Mouse (Mus musculus): ENCODE data around the gene Ubap1. TPM values are rescaled to one million over a fixed set of nuclear protein-coding genes. Genes with fewer than 3 reads are reported as not detected.

The Ubap1 gene
- polyA plus RNA-seq (2012; fragmentation: generic; extraction: Trizol), result 10 to 100 TPM in 1 of 2 experiments, 1 to 10 TPM in 1; 9.8 to 30.3 TPM

GRCm38 (mm10) chr4:41348584-41349198, at the start of gene Ubap1:
Gene Ubap1 (plus strand): TSS chr4:41348996.

GRCm38 (mm10) chr4:41314141-41315129, 34.4 kb upstream of the Ubap1 start, which contains the start of gene Dcaf12:
Gene Dcaf12 (minus strand): TSS chr4:41314889.

Other genes starting within 250 kb of the Ubap1 start
- gene Nol6, start 224.5 kb upstream of the Ubap1 start, polyA plus RNA-seq (2012; fragmentation: generic; extraction: Trizol), result 10 to 100 TPM; 24.8 to 25.1 TPM
- gene Ube2r2, start 213.3 kb upstream of the Ubap1 start, polyA plus RNA-seq (2012; fragmentation: generic; extraction: Trizol), result 100 to 1,000 TPM in 1 of 2 experiments, 10 to 100 TPM in 1; 67.4 to 164 TPM
- 10 to 100 TPM; 45.2 to 65.2 TPM for gene Ubap2, start 73.9 kb upstream of the Ubap1 start, polyA plus RNA-seq (2012; fragmentation: generic; extraction: Trizol)
- 10 to 100 TPM; 12.8 to 21.2 TPM for gene Dcaf12, start 34.1 kb upstream of the Ubap1 start, polyA plus RNA-seq (2012; fragmentation: generic; extraction: Trizol)
- gene Kif24, start 115.9 kb downstream of the Ubap1 start, polyA plus RNA-seq (2012; fragmentation: generic; extraction: Trizol), result 1 to 10 TPM in 1 of 2 experiments, under 1 TPM in 1; 0.61 to 1.6 TPM
- 10 to 100 TPM in 1 of 2 experiments, 1 to 10 TPM in 1; 8.3 to 51.5 TPM for gene Nudt2, start 116.2 kb downstream of the Ubap1 start, polyA plus RNA-seq (2012; fragmentation: generic; extraction: Trizol)
- gene AI464131, start 154.1 kb downstream of the Ubap1 start, polyA plus RNA-seq (2012; fragmentation: generic; extraction: Trizol), result 10 to 100 TPM in 1 of 2 experiments, 1 to 10 TPM in 1; 1.2 to 13.2 TPM
- under 1 TPM; 0.32 to 0.42 TPM for gene 1110017D15Rik, start 168.3 kb downstream of the Ubap1 start, polyA plus RNA-seq (2012; fragmentation: generic; extraction: Trizol)
- 1 to 10 TPM; 2.1 to 8.5 TPM for gene Fam219a, start 220.5 kb downstream of the Ubap1 start, polyA plus RNA-seq (2012; fragmentation: generic; extraction: Trizol)
- not detected for gene Dnaic1, start 220.8 kb downstream of the Ubap1 start, polyA plus RNA-seq (2012; fragmentation: generic; extraction: Trizol)

All from C3H10T1/2 (cell line).